Mouse (Mus musculus) spleen, postnatal 14 days (tissue): Measurements from ENCODE around the gene Osbpl9.

Experiments
- DNase-seq, 2 experiments: peaks; one replicate each; pipeline ENCODE4 v3.0.0; 2021 to 2022; ENCODE audit warnings: low spot score in 2 of 2

The Osbpl9 gene

GRCm38 (mm10) chr4:109103145-109103883 is 98.8 kb downstream of the Osbpl9 start:
- DNase-seq = no peak

GRCm38 (mm10) chr4:109102574-109102973 is 99.5 kb downstream of the Osbpl9 start:
- no peak for DNase-seq

- no peak for DNase-seq
Measured at GRCm38 (mm10) chr4:109098861-109099260, 103.2 kb downstream of the Osbpl9 start.

- no peak for DNase-seq
Measured at GRCm38 (mm10) chr4:109094269-109094668, 107.8 kb downstream of the Osbpl9 start.

- no peak for DNase-seq
Measured at GRCm38 (mm10) chr4:109092344-109092743, 109.7 kb downstream of the Osbpl9 start.

GRCm38 (mm10) chr4:109091241-109091777 is 110.8 kb downstream of the Osbpl9 start:
- no peak for DNase-seq

- no peak for DNase-seq
Measured at GRCm38 (mm10) chr4:109089999-109090398, 112.1 kb downstream of the Osbpl9 start.

GRCm38 (mm10) chr4:109089171-109089570 is 112.9 kb downstream of the Osbpl9 start:
- no peak for DNase-seq

GRCm38 (mm10) chr4:109080118-109080517 is 122.0 kb downstream of the Osbpl9 start:
- DNase-seq = no peak

- no peak for DNase-seq
Measured at GRCm38 (mm10) chr4:109079676-109080075, 122.4 kb downstream of the Osbpl9 start.

- DNase-seq = no peak
Measured at GRCm38 (mm10) chr4:109078941-109079340, 123.1 kb downstream of the Osbpl9 start.

- no peak for DNase-seq
Measured at GRCm38 (mm10) chr4:109073296-109073695, 128.8 kb downstream of the Osbpl9 start.

GRCm38 (mm10) chr4:109072891-109073290 is 129.2 kb downstream of the Osbpl9 start:
- DNase-seq = no peak

- DNase-seq = no peak
Measured at GRCm38 (mm10) chr4:109065714-109066113, 136.4 kb downstream of the Osbpl9 start.

- DNase-seq = no peak
Measured at GRCm38 (mm10) chr4:109064941-109065340, 137.1 kb downstream of the Osbpl9 start.

- no peak for DNase-seq
Measured at GRCm38 (mm10) chr4:109059255-109059821, 142.7 kb downstream of the Osbpl9 start.

GRCm38 (mm10) chr4:109057640-109058039 is 144.4 kb downstream of the Osbpl9 start:
- no peak for DNase-seq

- no peak for DNase-seq
Measured at GRCm38 (mm10) chr4:109056351-109056750, 145.7 kb downstream of the Osbpl9 start.

GRCm38 (mm10) chr4:109054003-109054402 is 148.1 kb downstream of the Osbpl9 start:
- no peak for DNase-seq

- no peak for DNase-seq
Measured at GRCm38 (mm10) chr4:109052282-109052681, 149.8 kb downstream of the Osbpl9 start.

- DNase-seq = no peak
Measured at GRCm38 (mm10) chr4:109048258-109048657, 153.8 kb downstream of the Osbpl9 start.

- DNase-seq = no peak
Measured at GRCm38 (mm10) chr4:109043756-109044155, 158.3 kb downstream of the Osbpl9 start.

- no peak for DNase-seq
Measured at GRCm38 (mm10) chr4:109043294-109043693, 158.8 kb downstream of the Osbpl9 start.
